Comparison of ENCODE assay signal across 16 mouse cellular contexts in genomic region chr4:65178146-65178545, GRCm38 (mm10).
"Had no signal": no experiment of that assay in that cellular context is flagged by ENCODE, and none has a peak within 500 bp of the region (broad histone marks: within the 10 kb centered on the region; RNA-seq: fewer than 3 reads in every experiment).

No protein-coding gene starts in this region.

- H3K27ac ChIP-seq: left cerebral cortex, adult 2 months; limb, embryonic 12.5 days; liver, embryonic 13.5 days; lung, embryonic 15.5 days had no signal

- DNase-seq: kidney, adult 18-20 months; kidney, adult 9 months; kidney, postnatal 14 days; kidney, postnatal 4 days; layer of hippocampus, postnatal 36 days; liver, embryonic 13.5 days; lung, postnatal 10 days; lung, postnatal 36 days; midbrain, embryonic 14.5 days; thymus, adult 18-20 months; thymus, postnatal 36 days had no signal

- H3K36me3 ChIP-seq: limb, embryonic 12.5 days; liver, embryonic 13.5 days; lung, embryonic 15.5 days had no signal

- H3K9me3 ChIP-seq: limb, embryonic 12.5 days; liver, embryonic 13.5 days; lung, embryonic 15.5 days; megakaryocyte, embryonic 14.5 days had no signal

- H3K4me3 ChIP-seq: left cerebral cortex, adult 2 months; limb, embryonic 12.5 days; liver, embryonic 13.5 days; lung, embryonic 15.5 days; megakaryocyte, embryonic 14.5 days had no signal

- H3K4me1 ChIP-seq: liver, embryonic 13.5 days; megakaryocyte, embryonic 14.5 days had no signal

- H3K9ac ChIP-seq: limb, embryonic 12.5 days; liver, embryonic 13.5 days; lung, embryonic 15.5 days had no signal

- H3K27me3 ChIP-seq: limb, embryonic 12.5 days; liver, embryonic 13.5 days; lung, embryonic 15.5 days; megakaryocyte, embryonic 14.5 days had no signal

- H3K4me2 ChIP-seq: limb, embryonic 12.5 days; liver, embryonic 13.5 days; lung, embryonic 15.5 days; midbrain, embryonic 11.5 days had no signal
